Mouse (Mus musculus): Measurements from ENCODE around the gene Xpnpep1. TPM values are rescaled to one million over a fixed set of nuclear protein-coding genes. Genes with fewer than 3 reads are reported as not detected.

The Xpnpep1 gene
- polyA plus RNA-seq (2015; fragmentation: Nextera tagmentation; extraction: Ambion mirVana), result 157 and 160 TPM in 2 replicates

GRCm38 (mm10) chr19:53040164-53041132, at the start of gene Xpnpep1:
Xpnpep1 (minus strand) TSS chr19:53040214.
- peaks cover 14% of the 10 kb centered on the region for H3K4me1 ChIP-seq (ENCODE audit: control insufficient read depth, insufficient read depth, low read length)
- peak within 1 kb of the TSS; percentile 60; the same call in 1 of the 2 replicates for H3K9ac ChIP-seq (ENCODE audit: low read length)
- 62% methylated on average over 23 of the region's 23 CpGs for WGBS
- ATAC-seq (ENCODE audit: insufficient read depth, low FRiP score), result no peak
- H3K27ac ChIP-seq (ENCODE audit: low read length), result peak within 1 kb of the TSS; percentile 87
- no peaks in the 10 kb centered on the region for H3K9me3 ChIP-seq (replicated peaks; ENCODE audit: control insufficient read depth, low read length)
- H3K4me3 ChIP-seq (replicated peaks; ENCODE audit: low read length), result peak within 1 kb of the TSS; percentile 37
- H3K27me3 ChIP-seq (ENCODE audit: control insufficient read depth, insufficient read depth, low read length), result no peaks in the 10 kb centered on the region
- no peaks in the 10 kb centered on the region for H3K36me3 ChIP-seq (ENCODE audit: control insufficient read depth, insufficient read depth, low read length)
- H3K4me2 ChIP-seq (ENCODE audit: low read depth, low read length), result peak within 1 kb of the TSS; percentile 61

GRCm38 (mm10) chr19:53087268-53088143, 47.5 kb upstream of the Xpnpep1 start:
- Histone ChIP-seq H3K9ac (ENCODE audit: low read length) (peak overlapping the region; percentile 38; the same call in 1 of the 2 replicates), H3K9me3 (replicated peaks; ENCODE audit: control insufficient read depth, low read length) (peaks cover 4% of the 10 kb centered on the region), H3K4me2 (ENCODE audit: low read depth, low read length) (peak overlapping the region; percentile 39), H3K4me1 (ENCODE audit: control insufficient read depth, insufficient read depth, low read length) (peaks cover 21% of the 10 kb centered on the region), H3K27me3 (ENCODE audit: control insufficient read depth, insufficient read depth, low read length) (no peaks in the 10 kb centered on the region), H3K36me3 (ENCODE audit: control insufficient read depth, insufficient read depth, low read length) (no peaks in the 10 kb centered on the region), H3K4me3 (replicated peaks; ENCODE audit: low read length) (peak overlapping the region; percentile 1; the same call in 1 of the 2 replicates), H3K27ac (ENCODE audit: low read length) (peak overlapping the region; percentile 83)
- ATAC-seq (ENCODE audit: insufficient read depth, low FRiP score), result peak; percentile 63
- WGBS, result 14% methylated on average over 25 of the region's 25 CpGs

GRCm38 (mm10) chr19:53086861-53087260, 46.8 kb upstream of the Xpnpep1 start:
- Histone ChIP-seq H3K36me3 (ENCODE audit: control insufficient read depth, insufficient read depth, low read length) (no peaks in the 10 kb centered on the region), H3K4me1 (ENCODE audit: control insufficient read depth, insufficient read depth, low read length) (peaks cover 24% of the 10 kb centered on the region), H3K27me3 (ENCODE audit: control insufficient read depth, insufficient read depth, low read length) (no peaks in the 10 kb centered on the region), H3K4me2 (ENCODE audit: low read depth, low read length) (peak overlapping the region; percentile 39), H3K9me3 (replicated peaks; ENCODE audit: control insufficient read depth, low read length) (peaks cover 4% of the 10 kb centered on the region), H3K27ac (ENCODE audit: low read length) (peak overlapping the region; percentile 83), H3K4me3 (replicated peaks; ENCODE audit: low read length) (no peak overlapping the region; the same call in 1 of the 2 replicates), H3K9ac (ENCODE audit: low read length) (peak overlapping the region; percentile 36; the same call in 1 of the 2 replicates)
- WGBS, result 36% methylated on average over 12 of the region's 12 CpGs
- ATAC-seq (ENCODE audit: insufficient read depth, low FRiP score), result peak; percentile 65; the same call in 1 of the 2 replicates

GRCm38 (mm10) chr19:53084735-53085134, 44.7 kb upstream of the Xpnpep1 start:
- H3K4me1 ChIP-seq (ENCODE audit: control insufficient read depth, insufficient read depth, low read length), result peaks cover 35% of the 10 kb centered on the region
- no peak overlapping the region for H3K4me2 ChIP-seq (ENCODE audit: low read depth, low read length)
- peak overlapping the region; percentile 64 for H3K27ac ChIP-seq (ENCODE audit: low read length)
- H3K36me3 ChIP-seq (ENCODE audit: control insufficient read depth, insufficient read depth, low read length), result no peaks in the 10 kb centered on the region
- H3K4me3 ChIP-seq (replicated peaks; ENCODE audit: low read length), result no peak overlapping the region
- no peaks in the 10 kb centered on the region for H3K27me3 ChIP-seq (ENCODE audit: control insufficient read depth, insufficient read depth, low read length)
- H3K9me3 ChIP-seq (replicated peaks; ENCODE audit: control insufficient read depth, low read length), result peaks cover 4% of the 10 kb centered on the region
- peak; percentile 61; the same call in 1 of the 2 replicates for ATAC-seq (ENCODE audit: insufficient read depth, low FRiP score)
- 26% methylated on average over 5 of the region's 5 CpGs for WGBS
- H3K9ac ChIP-seq (ENCODE audit: low read length), result no peak overlapping the region

GRCm38 (mm10) chr19:53082862-53083261, 42.8 kb upstream of the Xpnpep1 start:
- Histone ChIP-seq H3K27me3 (ENCODE audit: control insufficient read depth, insufficient read depth, low read length) (no peaks in the 10 kb centered on the region), H3K9me3 (replicated peaks; ENCODE audit: control insufficient read depth, low read length) (peaks cover 4% of the 10 kb centered on the region), H3K36me3 (ENCODE audit: control insufficient read depth, insufficient read depth, low read length) (no peaks in the 10 kb centered on the region), H3K4me3 (replicated peaks; ENCODE audit: low read length) (no peak overlapping the region), H3K4me1 (ENCODE audit: control insufficient read depth, insufficient read depth, low read length) (peaks cover 38% of the 10 kb centered on the region), H3K27ac (ENCODE audit: low read length) (no peak overlapping the region), H3K9ac (ENCODE audit: low read length) (no peak overlapping the region), H3K4me2 (ENCODE audit: low read depth, low read length) (no peak overlapping the region)
- no peak for ATAC-seq (ENCODE audit: insufficient read depth, low FRiP score)
- WGBS, result 62% methylated on average over 8 of the region's 8 CpGs

- no peak overlapping the region for H3K4me3 ChIP-seq (replicated peaks; ENCODE audit: low read length)
- H3K9me3 ChIP-seq (replicated peaks; ENCODE audit: control insufficient read depth, low read length), result peaks cover 4% of the 10 kb centered on the region
- ATAC-seq (ENCODE audit: insufficient read depth, low FRiP score), result no peak
- H3K27me3 ChIP-seq (ENCODE audit: control insufficient read depth, insufficient read depth, low read length), result no peaks in the 10 kb centered on the region
- H3K4me2 ChIP-seq (ENCODE audit: low read depth, low read length), result 0 out of 2 replicates have a peak overlapping the region, but pooled peaks have one; percentile 1
- WGBS, result 79% methylated on average over 3 of the region's 3 CpGs
- H3K27ac ChIP-seq (ENCODE audit: low read length), result peak overlapping the region; percentile 78
- H3K36me3 ChIP-seq (ENCODE audit: control insufficient read depth, insufficient read depth, low read length), result no peaks in the 10 kb centered on the region
- 0 out of 2 replicates have a peak overlapping the region, but pooled peaks have one; percentile 12 for H3K9ac ChIP-seq (ENCODE audit: low read length)
- peaks cover 40% of the 10 kb centered on the region for H3K4me1 ChIP-seq (ENCODE audit: control insufficient read depth, insufficient read depth, low read length)
These were observed 41.3 kb upstream of the Xpnpep1 start for GRCm38 (mm10) chr19:53081339-53081738.

- 21% methylated on average over 6 of the region's 6 CpGs for WGBS
These were observed 40.9 kb upstream of the Xpnpep1 start for GRCm38 (mm10) chr19:53080921-53081320.

GRCm38 (mm10) chr19:53080487-53080886, 40.5 kb upstream of the Xpnpep1 start:
- no peak overlapping the region for H3K4me3 ChIP-seq (replicated peaks; ENCODE audit: low read length)
- peak overlapping the region; percentile 68 for H3K27ac ChIP-seq (ENCODE audit: low read length)
- H3K9me3 ChIP-seq (replicated peaks; ENCODE audit: control insufficient read depth, low read length), result peaks cover 4% of the 10 kb centered on the region
- H3K36me3 ChIP-seq (ENCODE audit: control insufficient read depth, insufficient read depth, low read length), result no peaks in the 10 kb centered on the region
- H3K4me2 ChIP-seq (ENCODE audit: low read depth, low read length), result 0 out of 2 replicates have a peak overlapping the region, but pooled peaks have one; percentile 1
- H3K27me3 ChIP-seq (ENCODE audit: control insufficient read depth, insufficient read depth, low read length), result no peaks in the 10 kb centered on the region
- WGBS, result 44% methylated on average over 3 of the region's 3 CpGs
- H3K9ac ChIP-seq (ENCODE audit: low read length), result no peak overlapping the region
- peak; percentile 81 for ATAC-seq (ENCODE audit: insufficient read depth, low FRiP score)
- peaks cover 43% of the 10 kb centered on the region for H3K4me1 ChIP-seq (ENCODE audit: control insufficient read depth, insufficient read depth, low read length)

More at GRCm38 (mm10) chr19:53080921-53081320, 40.9 kb upstream of the Xpnpep1 start:
- Histone ChIP-seq H3K9ac (ENCODE audit: low read length) (0 out of 2 replicates have a peak overlapping the region, but pooled peaks have one; percentile 12), H3K4me3 (replicated peaks; ENCODE audit: low read length) (no peak overlapping the region), H3K4me1 (ENCODE audit: control insufficient read depth, insufficient read depth, low read length) (peaks cover 40% of the 10 kb centered on the region), H3K27me3 (ENCODE audit: control insufficient read depth, insufficient read depth, low read length) (no peaks in the 10 kb centered on the region), H3K27ac (ENCODE audit: low read length) (peak overlapping the region; percentile 78), H3K36me3 (ENCODE audit: control insufficient read depth, insufficient read depth, low read length) (no peaks in the 10 kb centered on the region), H3K9me3 (replicated peaks; ENCODE audit: control insufficient read depth, low read length) (peaks cover 4% of the 10 kb centered on the region), H3K4me2 (ENCODE audit: low read depth, low read length) (0 out of 2 replicates have a peak overlapping the region, but pooled peaks have one; percentile 1)
- peak; percentile 51; the same call in 1 of the 2 replicates for ATAC-seq (ENCODE audit: insufficient read depth, low FRiP score)
